Mouse (Mus musculus) erythroblast, embryonic 14.5 days (primary cell): ENCODE data around the gene Agtrap.

ENCODE experiments used
- GATA1 ChIP-seq: IDR thresholded peaks from 2 replicates; pipeline ENCODE4 v1.6.1; 2012; ENCODE audit warnings: low read length, inconsistent platforms, mixed read lengths
- TAL1 ChIP-seq: IDR thresholded peaks from 3 replicates; pipeline ENCODE4 v1.6.1; 2012; ENCODE audit warnings: low read length, inconsistent platforms, mixed read lengths

DNA sequence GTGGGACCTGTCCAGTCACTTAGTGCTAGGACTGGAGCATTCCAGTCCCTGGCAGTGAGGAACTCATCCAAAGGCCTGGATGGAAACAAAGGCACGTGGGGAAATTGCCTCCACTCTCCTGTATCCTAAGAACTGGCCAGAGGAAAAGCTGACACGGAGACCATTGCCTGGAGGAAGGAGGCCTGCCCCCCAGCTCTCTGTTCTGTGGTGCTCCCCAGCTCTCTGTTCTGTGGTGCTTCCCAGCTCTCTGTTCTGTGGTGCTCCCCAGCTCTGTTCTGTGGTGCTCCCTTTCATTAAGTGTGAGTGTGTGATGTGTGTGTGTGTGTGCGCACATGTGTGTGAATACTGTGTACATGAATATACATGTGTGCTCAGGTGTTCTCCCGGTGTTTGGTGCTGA lies 7.2 kb upstream of the Agtrap start:
- TF ChIP-seq GATA1, result no peak
- no peak for TF ChIP-seq TAL1
